Mouse (Mus musculus): ENCODE measurements around the gene Wdr47.

DNA sequence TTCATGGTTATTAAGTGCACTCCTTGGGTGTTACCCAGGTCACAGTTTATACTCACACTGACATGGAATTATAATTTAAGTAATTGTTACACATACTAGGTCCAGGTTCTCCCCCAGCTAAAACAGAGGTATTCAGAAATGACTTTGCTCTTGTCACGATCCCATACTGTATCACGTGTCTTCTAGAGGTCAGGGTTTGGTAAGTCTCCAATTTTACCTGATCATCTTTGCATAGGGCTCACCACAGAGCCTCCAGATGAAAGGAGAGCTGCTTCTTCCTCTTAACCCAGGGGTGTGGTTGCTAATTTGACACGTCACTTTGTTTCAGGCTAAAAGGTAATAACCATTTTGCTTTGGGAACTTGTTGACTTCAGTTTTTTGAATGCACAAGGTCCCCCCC lies 53.8 kb downstream of the Wdr47 start:
- TF ChIP-seq POLR2A (IDR thresholded peaks at IDR 0.05; ENCODE audit: borderline replicate concordance, insufficient read depth, low read length) (no peak), CTCF (IDR thresholded peaks at IDR 0.05; ENCODE audit: borderline replicate concordance, insufficient read depth, low read depth, low read length) (no peak)

Measured in cerebellum, adult 2 months (tissue).